Mouse (Mus musculus): ENCODE measurements around the gene Lypd5. TPM values are rescaled to one million over a fixed set of nuclear protein-coding genes. Genes with fewer than 3 reads are reported as not detected.

Gene Lypd5
- polyA plus RNA-seq, 1 experiment = not detected

DNA sequence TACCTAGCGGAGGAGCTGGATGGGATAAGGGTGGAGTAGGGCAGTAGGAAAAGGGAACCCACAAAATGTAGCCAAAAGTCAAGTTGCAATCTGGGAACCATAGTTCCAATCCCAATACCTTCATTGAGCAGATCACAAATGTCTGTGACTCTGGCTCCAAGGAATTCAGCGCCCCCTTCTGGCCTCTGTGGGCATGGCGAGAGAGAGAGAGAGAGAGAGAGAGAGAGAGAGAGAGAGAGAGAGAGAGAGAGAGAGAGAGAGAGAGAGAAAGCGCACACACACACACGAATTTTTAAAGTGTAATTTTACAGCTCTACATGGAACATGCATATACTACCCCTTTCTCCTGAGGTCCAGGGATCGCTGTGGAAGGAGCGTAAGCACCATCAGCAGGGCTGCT lies 14.2 kb downstream of the Lypd5 start:
- Histone ChIP-seq H3K79me3 (ENCODE audit: low read depth) (no peaks in the 10 kb centered on the region), H3K79me2 (ENCODE audit: control insufficient read depth, insufficient read depth) (no peaks in the 10 kb centered on the region), H3ac (ENCODE audit: control insufficient read depth, insufficient read length, low read depth) (no peak overlapping the region), H3K4me3 (ENCODE audit: insufficient read depth, poor library complexity, severe bottlenecking) (no peak overlapping the region), H3K27me3 (ENCODE audit: control insufficient read depth, insufficient read depth, insufficient read length) (no peaks in the 10 kb centered on the region), H3K36me3 (ENCODE audit: control insufficient read depth, insufficient read depth) (no peaks in the 10 kb centered on the region)
- TF ChIP-seq CTCF (IDR thresholded peaks at IDR 0.05; ENCODE audit: control insufficient read depth, insufficient read depth, insufficient read length) (no peak), CEBPB (IDR thresholded peaks at IDR 0.05; ENCODE audit: low read depth) (no peak)

- no peaks in the 10 kb centered on the region for H3K79me2 ChIP-seq (ENCODE audit: control insufficient read depth, insufficient read depth)
- H3K4me3 ChIP-seq (ENCODE audit: insufficient read depth, poor library complexity, severe bottlenecking) = no peak overlapping the region
- no peaks in the 10 kb centered on the region for H3K36me3 ChIP-seq (ENCODE audit: control insufficient read depth, insufficient read depth)
- H3ac ChIP-seq (ENCODE audit: control insufficient read depth, insufficient read length, low read depth) = peak overlapping the region; percentile 77
- H3K27me3 ChIP-seq (ENCODE audit: control insufficient read depth, insufficient read depth, insufficient read length) = no peaks in the 10 kb centered on the region
- H3K79me3 ChIP-seq (ENCODE audit: low read depth) = no peaks in the 10 kb centered on the region
- no peak for TF ChIP-seq USF1 (IDR thresholded peaks at IDR 0.05; ENCODE audit: low read depth)
- peak; percentile 35 for TF ChIP-seq CTCF (IDR thresholded peaks at IDR 0.05; ENCODE audit: control insufficient read depth, insufficient read depth, insufficient read length)
- peak; percentile 69 for TF ChIP-seq MAX (IDR thresholded peaks at IDR 0.05)
Measured at GRCm38 (mm10) chr7:24364827-24365226, 15.8 kb downstream of the Lypd5 start.

DNA sequence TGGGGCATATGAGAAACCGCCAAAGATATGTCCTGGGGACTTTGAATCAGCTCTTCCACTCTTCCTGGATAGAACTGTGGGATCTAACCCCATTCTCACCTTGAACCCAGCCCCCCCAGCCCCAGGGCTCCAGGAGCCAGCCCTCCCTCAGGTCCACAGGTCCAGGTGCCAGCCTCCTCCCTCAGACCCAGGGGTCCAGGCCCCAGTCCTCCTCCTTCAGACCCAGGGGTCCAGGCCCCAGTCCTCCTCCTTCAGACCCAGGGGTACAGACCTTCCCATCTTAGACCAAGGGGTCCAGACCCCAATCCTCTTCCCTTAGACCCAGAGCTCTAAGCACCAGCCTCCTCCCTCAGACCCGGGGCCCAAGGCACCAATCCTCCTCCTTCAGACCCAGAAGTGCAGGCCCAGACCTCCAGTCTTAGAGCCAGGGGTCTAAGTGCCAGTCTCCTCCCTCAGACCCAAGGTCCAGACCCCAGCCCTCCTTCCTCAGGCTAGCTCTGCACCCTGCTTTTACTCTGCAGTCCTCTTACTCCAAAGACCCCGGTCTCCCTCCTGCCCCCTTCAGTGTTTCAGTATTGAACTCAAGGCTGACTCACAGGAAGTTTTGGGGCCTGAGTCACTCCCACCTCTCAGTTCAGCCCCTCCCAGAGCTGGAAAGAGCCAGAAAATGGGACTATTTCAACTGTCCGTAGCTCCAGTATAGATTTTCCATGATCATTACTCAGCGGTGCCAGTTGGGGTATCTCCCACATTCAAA lies 16.4 kb downstream of the Lypd5 start:
- TF ChIP-seq FOSL1 (IDR thresholded peaks at IDR 0.05; ENCODE audit: insufficient read depth, low read length, poor library complexity, severe bottlenecking) (peak; percentile 45), MAX (IDR thresholded peaks at IDR 0.05) (no peak)
- Histone ChIP-seq H3K36me3 (ENCODE audit: control insufficient read depth, insufficient read depth) (no peaks in the 10 kb centered on the region), H3K79me2 (ENCODE audit: control insufficient read depth, insufficient read depth) (peaks cover 4% of the 10 kb centered on the region), H3ac (ENCODE audit: control insufficient read depth, insufficient read length, low read depth) (peak overlapping the region; percentile 13), H3K79me3 (ENCODE audit: low read depth) (no peaks in the 10 kb centered on the region), H3K27me3 (ENCODE audit: control insufficient read depth, insufficient read depth, insufficient read length) (no peaks in the 10 kb centered on the region), H3K4me3 (ENCODE audit: insufficient read depth, poor library complexity, severe bottlenecking) (no peak overlapping the region)

DNA sequence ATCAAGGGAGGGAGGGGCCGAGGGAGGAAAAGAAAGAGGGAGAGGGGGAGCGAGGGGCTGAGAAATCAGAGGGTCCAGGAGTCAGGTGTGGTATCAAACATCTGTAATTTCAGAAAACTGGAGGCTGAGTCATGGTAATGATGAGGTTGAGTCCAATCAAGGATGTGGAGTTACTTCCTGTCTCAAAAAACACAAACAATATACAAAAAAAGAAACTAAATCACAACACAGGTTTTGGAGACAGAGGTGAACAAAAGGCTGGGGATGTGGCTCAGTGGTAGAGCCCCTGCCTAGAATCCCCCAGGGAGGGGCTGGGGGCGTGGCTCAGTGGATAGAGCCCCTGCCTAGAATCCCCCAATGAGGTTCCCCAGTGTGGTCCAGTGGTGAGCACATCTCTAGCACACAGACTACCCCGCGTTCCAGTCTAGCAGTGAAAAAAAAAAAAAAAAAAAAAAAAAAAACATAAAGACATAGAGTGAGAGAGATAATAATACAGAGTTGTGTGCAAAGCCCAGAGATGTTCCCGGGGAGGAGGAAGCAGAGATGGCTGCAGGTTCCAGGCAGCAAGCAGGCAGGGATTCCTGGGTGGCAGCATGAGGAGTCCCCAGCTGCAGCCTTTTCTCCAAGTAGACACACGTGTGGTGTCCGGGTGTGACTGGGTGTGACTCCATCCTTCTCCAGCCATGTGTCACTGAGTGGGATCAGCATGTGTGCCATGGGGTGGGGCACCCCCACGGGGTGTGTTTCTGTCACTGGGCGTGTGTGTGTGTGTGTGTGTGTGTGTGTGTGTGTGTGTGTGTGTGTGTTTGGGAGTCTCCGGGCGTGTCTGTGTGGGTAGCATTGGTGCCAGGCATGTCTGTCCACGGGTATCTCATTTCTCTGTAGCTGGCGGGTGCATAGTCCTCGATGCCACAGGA lies 18.0 kb downstream of the Lypd5 start:
- Histone ChIP-seq H3K79me2 (ENCODE audit: control insufficient read depth, insufficient read depth) (peaks cover 19% of the 10 kb centered on the region), H3K36me3 (ENCODE audit: control insufficient read depth, insufficient read depth) (no peaks in the 10 kb centered on the region), H3K79me3 (ENCODE audit: low read depth) (peaks cover 12% of the 10 kb centered on the region), H3K4me3 (ENCODE audit: insufficient read depth, poor library complexity, severe bottlenecking) (no peak overlapping the region), H3K27me3 (ENCODE audit: control insufficient read depth, insufficient read depth, insufficient read length) (no peaks in the 10 kb centered on the region), H3ac (ENCODE audit: control insufficient read depth, insufficient read length, low read depth) (no peak overlapping the region)
- TF ChIP-seq MYOG (IDR thresholded peaks at IDR 0.05; ENCODE audit: control insufficient read depth, extremely low read depth, insufficient read length) (no peak), USF1 (IDR thresholded peaks at IDR 0.05; ENCODE audit: low read depth) (no peak), CTCF (IDR thresholded peaks at IDR 0.05; ENCODE audit: control insufficient read depth, insufficient read depth, insufficient read length) (no peak), CEBPB (IDR thresholded peaks at IDR 0.05; ENCODE audit: low read depth) (no peak), FOSL1 (IDR thresholded peaks at IDR 0.05; ENCODE audit: insufficient read depth, low read length, poor library complexity, severe bottlenecking) (no peak), MYOD1 (IDR thresholded peaks at IDR 0.05; ENCODE audit: control insufficient read depth, insufficient read length, low read depth) (no peak), MAX (IDR thresholded peaks at IDR 0.05) (no peak)

- H3K27me3 ChIP-seq (ENCODE audit: control insufficient read depth, insufficient read depth, insufficient read length) = no peaks in the 10 kb centered on the region
- H3ac ChIP-seq (ENCODE audit: control insufficient read depth, insufficient read length, low read depth) = no peak overlapping the region
- H3K36me3 ChIP-seq (ENCODE audit: control insufficient read depth, insufficient read depth) = no peaks in the 10 kb centered on the region
- H3K79me3 ChIP-seq (ENCODE audit: low read depth) = peaks cover 20% of the 10 kb centered on the region
- no peak for TF ChIP-seq CTCF (IDR thresholded peaks at IDR 0.05; ENCODE audit: control insufficient read depth, insufficient read depth, insufficient read length)
- TF ChIP-seq USF1 (IDR thresholded peaks at IDR 0.05; ENCODE audit: low read depth) = no peak
- TF ChIP-seq MYOG (IDR thresholded peaks at IDR 0.05; ENCODE audit: control insufficient read depth, extremely low read depth, insufficient read length) = no peak
- no peak for TF ChIP-seq FOSL1 (IDR thresholded peaks at IDR 0.05; ENCODE audit: insufficient read depth, low read length, poor library complexity, severe bottlenecking)
- TF ChIP-seq CEBPB (IDR thresholded peaks at IDR 0.05; ENCODE audit: low read depth) = no peak
- no peak for TF ChIP-seq MYOD1 (IDR thresholded peaks at IDR 0.05; ENCODE audit: control insufficient read depth, insufficient read length, low read depth)
- no peak for TF ChIP-seq MAX (IDR thresholded peaks at IDR 0.05)
- H3K4me3 ChIP-seq (ENCODE audit: insufficient read depth, poor library complexity, severe bottlenecking) = no peak overlapping the region
- H3K79me2 ChIP-seq (ENCODE audit: control insufficient read depth, insufficient read depth) = peaks cover 32% of the 10 kb centered on the region
Measured at GRCm38 (mm10) chr7:24368226-24368625, 19.2 kb downstream of the Lypd5 start.

DNA sequence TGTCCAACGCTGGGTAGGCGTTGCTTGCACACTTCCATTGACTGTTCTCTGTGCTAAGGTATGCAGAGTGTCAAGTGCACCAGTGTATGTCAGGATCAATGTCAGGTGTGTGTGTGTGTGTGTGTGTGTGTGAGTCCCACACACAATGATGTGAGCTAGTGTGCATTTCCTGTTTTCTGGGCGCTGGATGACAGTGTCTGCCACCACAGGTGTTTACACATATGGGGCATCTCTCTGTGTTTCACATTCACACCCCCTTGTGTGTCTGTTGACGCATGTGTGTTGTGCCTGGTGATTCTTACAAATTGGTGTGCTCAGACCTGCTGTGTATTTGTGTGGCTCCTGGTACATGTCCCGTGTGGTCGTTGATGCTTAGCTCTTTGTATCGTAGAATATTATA lies 19.9 kb downstream of the Lypd5 start:
- Histone ChIP-seq H3K4me3 (ENCODE audit: insufficient read depth, poor library complexity, severe bottlenecking) (no peak overlapping the region), H3K27me3 (ENCODE audit: control insufficient read depth, insufficient read depth, insufficient read length) (no peaks in the 10 kb centered on the region), H3ac (ENCODE audit: control insufficient read depth, insufficient read length, low read depth) (no peak overlapping the region), H3K79me3 (ENCODE audit: low read depth) (peaks cover 26% of the 10 kb centered on the region), H3K79me2 (ENCODE audit: control insufficient read depth, insufficient read depth) (peaks cover 39% of the 10 kb centered on the region), H3K36me3 (ENCODE audit: control insufficient read depth, insufficient read depth) (no peaks in the 10 kb centered on the region)
- TF ChIP-seq USF1 (IDR thresholded peaks at IDR 0.05; ENCODE audit: low read depth) = no peak
- no peak for TF ChIP-seq CTCF (IDR thresholded peaks at IDR 0.05; ENCODE audit: control insufficient read depth, insufficient read depth, insufficient read length)
- no peak for TF ChIP-seq FOSL1 (IDR thresholded peaks at IDR 0.05; ENCODE audit: insufficient read depth, low read length, poor library complexity, severe bottlenecking)
- no peak for TF ChIP-seq MAX (IDR thresholded peaks at IDR 0.05)
- no peak for TF ChIP-seq MYOD1 (IDR thresholded peaks at IDR 0.05; ENCODE audit: control insufficient read depth, insufficient read length, low read depth)
- no peak for TF ChIP-seq CEBPB (IDR thresholded peaks at IDR 0.05; ENCODE audit: low read depth)
- no peak for TF ChIP-seq MYOG (IDR thresholded peaks at IDR 0.05; ENCODE audit: control insufficient read depth, extremely low read depth, insufficient read length)

Data from C2C12 (cell line).